Mouse (Mus musculus) liver (tissue): ENCODE data around the gene Gm2022.
"Not testable (repeated sequence)": the region's sequence is repeated elsewhere in the genome, so short reads cannot be mapped to it uniquely, and the experiment has no call there.

Experiments
- DNase-seq: peaks from one replicate; pipeline ENCODE4 v3.0.0-alpha.2; 2020; ENCODE audit warnings: mixed read lengths

The Gm2022 gene

DNA sequence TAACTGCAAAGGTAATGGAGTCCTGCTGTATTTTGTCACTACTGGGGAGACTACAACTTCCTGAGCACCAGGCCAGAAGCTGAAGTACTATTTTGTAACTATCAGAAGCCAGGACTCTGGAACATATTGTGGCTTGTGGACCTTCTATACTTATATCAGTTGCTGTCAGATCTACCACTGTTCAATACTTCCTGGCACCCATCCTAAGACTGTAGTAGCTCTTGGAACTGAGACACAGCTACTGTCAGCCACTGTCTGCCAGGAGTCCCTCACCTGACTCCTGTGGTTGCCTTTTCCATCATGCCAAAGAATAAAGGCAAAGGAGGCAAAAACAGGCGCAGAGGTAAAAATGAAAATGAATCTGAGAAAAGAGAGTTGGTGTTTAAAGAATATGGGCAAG, at the start of gene Gm2022:
Gene Gm2022 (plus strand): TSS at position 301 of the 400 bp plus-strand sequence.
- DNase-seq = not testable (repeated sequence)

DNA sequence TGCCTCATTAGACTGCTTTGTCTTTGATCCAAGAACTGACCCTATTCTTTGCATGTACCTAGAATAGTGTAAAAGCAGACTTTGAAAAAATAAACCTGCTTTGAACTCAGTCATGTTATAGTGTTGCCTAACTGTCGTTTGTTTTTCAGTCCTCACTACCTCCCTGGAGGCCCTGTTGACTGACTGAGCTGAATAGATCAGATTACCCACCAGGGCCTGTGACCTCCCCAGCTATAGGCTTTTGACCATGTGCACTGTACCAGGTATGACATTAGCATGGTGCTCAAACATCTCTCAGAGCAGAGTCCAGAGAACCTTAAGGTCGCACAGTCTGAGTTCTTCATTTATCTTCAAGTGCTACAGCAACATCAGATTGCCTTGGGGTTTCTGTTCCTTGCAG, 44.5 kb upstream of the Gm2022 start:
- not testable (repeated sequence) for DNase-seq

DNA sequence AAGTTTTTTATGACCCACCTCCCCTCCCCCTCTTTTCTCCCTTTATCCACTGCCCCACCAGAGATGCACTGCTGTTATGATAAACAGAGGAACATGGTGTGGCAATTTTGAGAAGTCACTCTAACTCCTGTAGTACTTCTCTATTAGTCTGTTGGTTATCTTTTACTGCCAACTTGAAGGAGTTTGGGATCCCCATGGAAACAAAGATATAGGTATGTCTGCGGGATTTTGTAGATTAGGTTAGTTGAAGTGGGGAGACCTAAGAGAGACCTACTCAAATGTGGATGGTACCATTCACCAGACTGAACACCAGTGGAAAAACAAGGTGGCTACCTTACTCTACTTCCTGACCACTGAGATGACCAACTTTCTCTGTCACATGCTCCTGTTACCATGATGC, 39.1 kb upstream of the Gm2022 start:
- not testable (repeated sequence) for DNase-seq

DNA sequence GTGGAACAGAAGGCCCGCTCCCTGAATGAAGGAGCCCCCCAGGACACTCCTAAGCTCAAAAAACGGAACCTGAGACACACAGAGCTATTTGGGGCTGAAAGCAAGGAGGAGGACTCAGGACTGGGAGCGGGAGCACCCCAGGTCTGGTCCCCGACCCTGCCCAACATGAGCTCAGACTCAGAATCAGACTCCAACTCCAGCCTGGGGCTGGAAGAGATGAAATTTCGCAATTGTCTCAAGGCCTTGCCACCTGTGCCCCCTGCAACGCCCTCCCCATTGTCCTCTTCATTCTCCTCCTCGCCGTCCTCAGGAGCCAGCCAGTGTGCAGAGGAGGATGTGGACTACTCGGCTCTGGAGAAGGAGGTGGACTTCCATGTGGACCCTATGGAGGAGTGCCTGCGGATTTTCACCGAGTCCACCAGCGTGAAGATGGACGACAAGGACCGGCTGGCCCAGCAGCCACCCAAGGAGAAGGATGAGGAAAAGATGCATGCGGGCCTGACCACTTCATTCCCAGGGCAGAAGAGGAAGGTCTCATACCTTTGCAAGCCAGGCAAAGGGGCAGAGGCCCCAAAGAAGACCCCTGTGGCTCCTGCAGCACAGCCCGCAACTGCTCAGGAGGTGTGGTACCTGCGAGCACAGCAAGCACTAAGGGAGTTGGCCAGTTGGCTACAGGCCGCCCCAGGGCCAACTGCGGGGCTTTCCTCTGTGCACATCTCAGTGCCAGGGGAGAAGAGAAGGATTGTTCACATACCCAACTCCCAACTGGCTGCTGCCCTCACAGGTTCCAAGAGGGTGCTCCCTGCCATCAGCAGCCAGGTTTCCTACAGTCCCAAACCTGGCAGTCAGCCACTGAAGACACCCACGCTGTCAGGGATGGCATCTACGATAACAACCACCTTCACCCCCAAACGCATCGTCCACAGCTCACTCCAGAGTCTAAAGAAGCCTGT, 33.2 kb upstream of the Gm2022 start:
- peak; percentile 4 for DNase-seq

DNA sequence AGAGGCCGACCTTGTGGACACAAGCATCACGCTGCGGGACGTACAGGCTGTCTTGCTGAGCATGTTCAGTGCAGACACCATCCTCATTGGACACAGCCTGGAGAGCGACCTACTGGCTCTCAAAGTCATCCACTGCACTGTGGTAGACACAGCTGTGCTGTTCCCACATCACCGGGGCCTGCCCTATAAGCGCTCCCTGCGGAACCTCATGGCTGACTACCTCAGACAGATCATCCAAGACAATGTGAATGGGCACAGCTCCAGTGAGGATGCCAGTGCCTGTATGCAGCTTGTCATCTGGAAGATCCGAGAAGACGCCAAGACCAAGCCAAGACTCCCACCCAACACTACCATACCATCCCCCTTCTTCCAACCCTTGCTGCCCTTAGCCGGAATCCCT, 31.5 kb upstream of the Gm2022 start:
- DNase-seq = not testable (repeated sequence)

DNA sequence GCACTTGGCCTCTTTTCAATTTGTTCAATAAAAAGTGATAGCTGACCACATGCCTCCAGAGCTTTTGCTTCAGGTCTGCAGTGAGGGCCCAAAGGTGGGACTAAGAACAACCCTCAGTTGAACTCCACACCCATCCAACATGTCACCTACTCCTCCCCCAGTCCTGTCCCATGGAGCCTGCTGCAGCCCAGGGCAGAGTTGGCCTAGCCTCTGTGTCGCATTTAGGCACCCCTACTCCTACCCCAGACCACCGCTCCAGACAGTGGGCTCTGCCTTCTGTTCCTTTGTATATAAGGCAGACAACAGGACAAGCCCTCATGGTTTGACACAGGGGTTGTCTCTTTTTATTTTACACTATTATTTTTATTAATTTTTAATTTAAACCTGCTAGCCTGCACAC, 31.1 kb upstream of the Gm2022 start:
- not testable (repeated sequence) for DNase-seq

DNA sequence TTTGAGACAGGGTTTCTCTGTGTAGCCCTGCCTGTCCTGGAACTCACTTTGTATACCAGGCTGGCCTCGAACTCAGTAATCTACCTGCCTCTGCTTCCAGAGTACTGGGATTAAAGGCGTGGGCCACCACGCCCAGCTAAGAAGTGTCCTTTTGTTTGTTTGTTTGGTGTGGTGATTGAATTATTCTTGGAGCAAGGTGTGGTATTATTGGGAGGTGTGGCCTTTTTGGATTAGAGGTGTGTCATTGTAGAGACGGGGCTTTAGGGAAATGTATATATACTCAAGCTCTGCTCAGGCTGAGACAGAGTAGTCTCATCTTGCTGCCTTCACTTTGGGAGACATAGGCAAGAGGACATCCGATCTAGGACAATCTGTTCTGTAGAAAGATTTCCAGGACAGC, 21.4 kb upstream of the Gm2022 start, which contains the start of gene Gm2016:
Gene Gm2016 (plus strand): TSS at position 301 of the 400 bp plus-strand sequence.
- DNase-seq = not testable (repeated sequence)

DNA sequence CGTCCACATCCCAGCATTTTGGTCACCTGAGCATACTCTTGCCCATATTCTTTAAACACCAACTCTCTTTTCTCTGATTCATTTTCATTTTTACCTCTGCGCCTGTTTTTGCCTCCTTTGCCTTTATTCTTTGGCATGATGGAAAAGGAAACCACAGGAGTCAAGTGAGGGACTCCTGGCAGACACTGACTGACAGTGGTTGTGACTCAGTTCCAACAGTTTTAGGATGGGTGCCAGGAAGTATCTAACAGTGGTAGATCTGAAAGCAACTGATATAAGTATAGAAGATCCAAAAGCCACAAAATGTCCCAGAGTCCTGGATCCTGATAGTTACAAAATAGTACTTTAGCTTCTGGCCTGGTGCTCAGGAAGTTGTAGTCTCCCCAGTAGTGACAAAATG, 24.6 kb downstream of the Gm2022 start, which contains the start of gene Gm2035:
Gene Gm2035 (minus strand): TSS at position 137 of the 400 bp plus-strand sequence.
- not testable (repeated sequence) for DNase-seq
